Mouse (Mus musculus): Measurements from ENCODE around the gene Bptf.
"Not testable (repeated sequence)": the region's sequence is repeated elsewhere in the genome, so short reads cannot be mapped to it uniquely, and the experiment has no call there.

Gene Bptf

GRCm38 (mm10) chr11:107017339-107017886 is 114.5 kb downstream of the Bptf start:
- no peak for DNase-seq (ENCODE audit: low read depth, low spot score)

- no peak for DNase-seq (ENCODE audit: low read depth, low spot score)
Measured at GRCm38 (mm10) chr11:107016893-107017292, 115.0 kb downstream of the Bptf start.

- DNase-seq (ENCODE audit: low read depth, low spot score): not testable (repeated sequence)
Measured at GRCm38 (mm10) chr11:107015535-107016187, 116.3 kb downstream of the Bptf start.

- DNase-seq (ENCODE audit: low read depth, low spot score): no peak
Measured at GRCm38 (mm10) chr11:107014597-107015309, 117.2 kb downstream of the Bptf start.

GRCm38 (mm10) chr11:107014020-107014585 is 117.8 kb downstream of the Bptf start:
- DNase-seq (ENCODE audit: low read depth, low spot score): no peak

- peak; percentile 90 for DNase-seq (ENCODE audit: low read depth, low spot score)
Measured at GRCm38 (mm10) chr11:107012324-107013017, 119.5 kb downstream of the Bptf start.

GRCm38 (mm10) chr11:107011669-107012323 is 120.1 kb downstream of the Bptf start:
- no peak for DNase-seq (ENCODE audit: low read depth, low spot score)

GRCm38 (mm10) chr11:107011171-107011570 is 120.8 kb downstream of the Bptf start:
- no peak for DNase-seq (ENCODE audit: low read depth, low spot score)

- no peak for DNase-seq (ENCODE audit: low read depth, low spot score)
Measured at GRCm38 (mm10) chr11:107010447-107010846, 121.5 kb downstream of the Bptf start.

- DNase-seq (ENCODE audit: low read depth, low spot score): no peak
Measured at GRCm38 (mm10) chr11:107005538-107005937, 126.4 kb downstream of the Bptf start.

GRCm38 (mm10) chr11:107001760-107002675 is 129.9 kb downstream of the Bptf start:
- DNase-seq (ENCODE audit: low read depth, low spot score): no peak

- DNase-seq (ENCODE audit: low read depth, low spot score): no peak
Measured at GRCm38 (mm10) chr11:106999949-107000513, 131.9 kb downstream of the Bptf start.

- peak; percentile 92 for DNase-seq (ENCODE audit: low read depth, low spot score)
Measured at GRCm38 (mm10) chr11:106999151-106999948, 132.6 kb downstream of the Bptf start, which contains the start of gene Kpna2. TSS of gene Kpna2 (minus strand) at chr11:106999541.

- DNase-seq (ENCODE audit: low read depth, low spot score): no peak
Measured at GRCm38 (mm10) chr11:106998651-106999150, 133.2 kb downstream of the Bptf start.

GRCm38 (mm10) chr11:106997976-106998375 is 134.0 kb downstream of the Bptf start:
- no peak for DNase-seq (ENCODE audit: low read depth, low spot score)

- DNase-seq (ENCODE audit: low read depth, low spot score): not testable (repeated sequence)
Measured at GRCm38 (mm10) chr11:106996492-106996891, 135.4 kb downstream of the Bptf start.

- DNase-seq (ENCODE audit: low read depth, low spot score): no peak
Measured at GRCm38 (mm10) chr11:106994246-106995085, 137.5 kb downstream of the Bptf start.

- DNase-seq (ENCODE audit: low read depth, low spot score): no peak
Measured at GRCm38 (mm10) chr11:106987384-106987783, 144.5 kb downstream of the Bptf start.
